Mouse (Mus musculus): ENCODE measurements at regions not wholly inside any gene's neighbourhood (a gene's known extent, or its start where the extent isn't known, plus 50 kb on each side); places are given as distances from the start of the nearest gene placed in this dataset.

DNA sequence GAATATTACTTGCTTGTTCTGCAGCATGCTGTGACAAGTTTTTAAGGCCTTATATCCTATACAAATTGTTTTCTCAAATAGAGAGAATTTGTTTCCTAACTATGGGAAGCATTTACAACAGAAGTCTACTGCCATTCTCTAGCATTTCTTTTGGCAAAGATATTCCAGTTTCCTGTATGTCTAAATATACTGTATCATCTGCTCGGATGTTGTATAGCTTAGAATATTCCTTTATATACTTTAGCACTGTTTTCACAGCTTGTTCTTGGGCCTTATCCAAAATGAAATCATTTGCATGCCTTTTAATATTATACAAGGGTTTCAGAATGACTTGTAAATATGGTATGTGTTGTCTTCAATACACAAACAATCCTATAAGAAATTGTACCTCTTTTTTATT, 92.1 kb upstream of the Ins2 start:
- DNase-seq (ENCODE audit: low spot score in 2 of 2), result no peak

DNA sequence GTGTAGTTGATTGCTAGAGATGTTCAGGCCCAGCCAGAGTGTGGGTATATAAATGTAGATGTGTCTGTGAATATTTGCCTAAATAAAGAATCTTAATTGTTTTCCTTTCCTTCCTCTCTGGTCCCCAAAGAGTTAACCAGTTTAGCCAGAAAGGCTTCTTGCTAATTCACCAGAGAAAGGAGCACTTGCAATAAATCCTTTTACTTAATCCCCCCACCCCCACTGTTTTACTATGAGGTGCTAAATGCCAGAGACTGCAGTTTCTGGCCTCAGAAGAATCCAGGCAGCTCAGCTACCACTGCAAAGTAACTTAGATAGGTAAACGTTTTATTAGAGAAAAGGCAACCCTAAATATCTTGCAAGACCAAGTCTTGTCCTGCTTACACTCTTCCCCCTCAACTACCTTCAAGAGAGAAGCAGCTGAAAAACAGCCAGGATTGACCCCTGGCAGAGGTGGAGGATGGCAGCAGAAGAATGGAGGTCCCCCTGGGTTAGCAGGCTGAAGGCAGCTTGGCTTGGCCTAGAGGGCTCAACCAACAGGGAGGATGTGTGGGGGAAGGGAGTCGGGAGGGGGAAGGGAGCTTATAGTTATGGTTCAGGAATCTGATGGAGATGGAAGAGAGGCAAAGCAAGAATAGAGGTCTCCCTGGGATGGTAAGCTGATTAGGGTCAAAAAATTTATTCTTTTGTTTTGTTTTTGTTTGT, 87.9 kb upstream of the Ins2 start:
- DNase-seq (ENCODE audit: low spot score in 2 of 2), result no peak

DNA sequence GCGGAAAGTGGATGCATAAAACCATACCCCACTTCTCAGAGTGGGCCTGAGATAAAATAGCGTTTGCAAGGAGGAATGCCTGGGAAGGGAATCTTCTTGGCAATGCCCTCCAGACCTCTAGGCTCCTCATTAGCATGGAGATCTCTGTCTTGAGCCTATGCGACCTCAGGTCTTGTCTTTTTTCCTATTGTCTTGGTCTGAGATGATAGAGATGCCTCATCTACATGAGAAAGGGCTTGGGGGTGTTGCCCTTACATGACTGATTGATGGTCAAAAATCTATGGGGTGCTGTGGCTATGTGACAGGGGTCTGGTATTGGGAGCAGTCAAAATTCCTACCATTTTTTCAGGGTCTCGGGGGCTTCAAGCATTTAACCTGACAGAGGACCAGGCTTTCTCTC, 67.5 kb upstream of the Ins2 start:
- DNase-seq (ENCODE audit: low spot score in 2 of 2), result no peak

DNA sequence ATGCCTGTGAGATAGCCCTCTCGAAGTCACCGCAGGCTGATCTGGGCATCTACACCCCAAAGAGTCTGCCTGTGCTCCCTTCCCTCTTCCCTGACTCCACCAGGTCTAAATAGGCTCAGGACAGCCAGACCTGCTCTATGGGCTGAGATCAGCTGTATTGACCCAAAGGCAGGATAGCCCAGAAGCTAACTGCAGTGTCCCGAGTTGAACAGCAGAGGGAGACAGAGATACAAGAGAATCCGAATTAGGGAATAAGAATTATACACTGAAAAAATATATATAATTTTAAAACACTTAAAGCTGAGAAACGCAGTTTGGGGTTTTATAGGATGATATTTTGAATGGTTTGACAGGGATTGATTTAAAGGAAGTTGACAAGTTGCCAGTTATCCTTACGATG, 56.2 kb upstream of the Ins2 start:
- DNase-seq (ENCODE audit: low spot score in 2 of 2), result peak; percentile 41 to 54

DNA sequence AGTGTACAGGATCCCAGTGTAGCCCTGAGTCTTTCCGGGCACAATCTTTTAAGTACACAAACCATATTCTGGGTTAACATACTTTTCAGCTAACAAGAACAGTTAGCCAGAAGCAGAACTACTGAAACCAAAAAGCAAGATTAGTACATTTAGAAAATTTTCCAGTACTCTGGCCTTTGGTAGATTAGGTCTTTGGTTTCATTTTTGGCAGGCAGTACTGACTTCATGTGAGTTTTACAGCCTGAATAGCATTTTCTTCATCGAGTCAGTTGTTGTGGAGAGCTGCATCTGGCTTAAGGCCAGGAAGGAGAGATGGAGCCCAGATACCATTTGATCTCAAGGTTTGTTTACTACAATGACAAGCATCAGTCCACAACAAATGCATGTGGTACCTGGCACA, 51.3 kb upstream of the Ins2 start:
- DNase-seq (ENCODE audit: low spot score in 2 of 2), result no peak
